Mouse (Mus musculus) C2C12 (cell line): ENCODE data around the gene Spr. TPM values are rescaled to one million over a fixed set of nuclear protein-coding genes. Genes with fewer than 3 reads are reported as not detected.
A peak's percentile ranks its signal among the peaks of the same experiment; 100 is the strongest.

Experiments used
- H3K27me3 ChIP-seq: one replicate; pipeline ENCODE4 v1.6.1; 2011; ENCODE audit not compliant: control insufficient read depth, insufficient read depth, insufficient read length
- H3K36me3 ChIP-seq: one replicate; pipeline ENCODE4 v1.6.1; 2011; ENCODE audit not compliant: control insufficient read depth, insufficient read depth
- H3K4me3 ChIP-seq: one replicate; pipeline ENCODE4 v1.5.1; 2011; ENCODE audit warnings: mild to moderate bottlenecking, control low read depth; ENCODE audit not compliant: poor library complexity, insufficient read depth, severe bottlenecking
- H3K79me2 ChIP-seq: one replicate; pipeline ENCODE4 v1.6.1; 2011; ENCODE audit not compliant: control insufficient read depth, insufficient read depth
- H3K79me3 ChIP-seq: one replicate; pipeline ENCODE4 v1.6.1; 2011; ENCODE audit warnings: low read depth, control low read depth
- H3ac ChIP-seq: one replicate; pipeline ENCODE3; 2011; ENCODE audit warnings: low read depth; ENCODE audit not compliant: control insufficient read depth, insufficient read length
- CEBPB ChIP-seq: IDR thresholded peaks from one replicate; pipeline ENCODE4 v1.6.1; 2011; ENCODE audit warnings: low read depth, mild to moderate bottlenecking, control low read depth, moderate library complexity
- CTCF ChIP-seq: IDR thresholded peaks from one replicate; pipeline ENCODE4 v1.5.1; 2011; ENCODE audit not compliant: control insufficient read depth, insufficient read depth, insufficient read length
- FOSL1 ChIP-seq: IDR thresholded peaks from one replicate; pipeline ENCODE4 v1.8.0; 2011; ENCODE audit warnings: mild to moderate bottlenecking, low read length; ENCODE audit not compliant: poor library complexity, insufficient read depth, severe bottlenecking
- MAX ChIP-seq: IDR thresholded peaks from one replicate; pipeline ENCODE4 v1.6.1; 2011; ENCODE audit warnings: mild to moderate bottlenecking, control low read depth
- MYOD1 ChIP-seq: IDR thresholded peaks from one replicate; pipeline ENCODE4 v1.6.1; 2011; ENCODE audit warnings: low read depth; ENCODE audit not compliant: control insufficient read depth, insufficient read length
- MYOG ChIP-seq: IDR thresholded peaks from one replicate; pipeline ENCODE4 v1.6.1; 2011; ENCODE audit not compliant: control insufficient read depth, insufficient read length; ENCODE audit errors: extremely low read depth
- polyA plus RNA-seq: library from polyadenylated mRNA; unstranded; fragments of >200 nt; fragmentation: generic; extraction: Trizol; gene quantifications from one replicate; pipeline ENCODE4 v1.2.1, GENCODE M21; 2012; ENCODE audit warnings: missing spikeins

Gene Spr
- polyA plus RNA-seq, 1 experiment = 96.7 TPM

GRCm38 (mm10) chr6:85103321-85103720, 34.2 kb downstream of the Spr start:
- H3ac ChIP-seq = no peak overlapping the region
- H3K4me3 ChIP-seq = no peak overlapping the region
- no peaks in the 10 kb centered on the region for H3K79me2 ChIP-seq
- H3K36me3 ChIP-seq = no peaks in the 10 kb centered on the region
- TF ChIP-seq CTCF = no peak
- no peak for TF ChIP-seq MAX
- no peak for TF ChIP-seq MYOD1
- H3K27me3 ChIP-seq = peaks cover 27% of the 10 kb centered on the region
- no peaks in the 10 kb centered on the region for H3K79me3 ChIP-seq

- Histone ChIP-seq H3K36me3 (no peaks in the 10 kb centered on the region), H3K27me3 (peaks cover 12% of the 10 kb centered on the region), H3ac (no peak overlapping the region), H3K4me3 (no peak overlapping the region), H3K79me3 (no peaks in the 10 kb centered on the region), H3K79me2 (no peaks in the 10 kb centered on the region)
- no peak for TF ChIP-seq MYOD1
- no peak for TF ChIP-seq MYOG
- no peak for TF ChIP-seq CTCF
- no peak for TF ChIP-seq FOSL1
These were observed 41.1 kb downstream of the Spr start for GRCm38 (mm10) chr6:85096441-85096840.

GRCm38 (mm10) chr6:85087425-85087824, 50.1 kb downstream of the Spr start:
- H3K4me3 ChIP-seq = no peak overlapping the region
- no peaks in the 10 kb centered on the region for H3K27me3 ChIP-seq
- H3ac ChIP-seq = no peak overlapping the region
- H3K36me3 ChIP-seq = no peaks in the 10 kb centered on the region
- TF ChIP-seq MYOG (no peak), MAX (peak; percentile 28), CEBPB (peak; percentile 79), CTCF (no peak)
- no peaks in the 10 kb centered on the region for H3K79me3 ChIP-seq
- H3K79me2 ChIP-seq = no peaks in the 10 kb centered on the region

- Histone ChIP-seq H3K79me2 (no peaks in the 10 kb centered on the region), H3K36me3 (no peaks in the 10 kb centered on the region), H3K79me3 (no peaks in the 10 kb centered on the region), H3K27me3 (peaks cover 3% of the 10 kb centered on the region), H3ac (no peak overlapping the region), H3K4me3 (no peak overlapping the region)
- peak; percentile 21 for TF ChIP-seq CEBPB
- TF ChIP-seq CTCF = no peak
These were observed 50.9 kb downstream of the Spr start for GRCm38 (mm10) chr6:85086645-85087044.

Other genes starting within 250 kb of the Spr start
- 7.7 TPM for gene Exoc6b, start 68.3 kb downstream of the Spr start, polyA plus RNA-seq
- not detected for gene Emx1, start 49.7 kb upstream of the Spr start, polyA plus RNA-seq
- gene Sfxn5, start 195.7 kb upstream of the Spr start, polyA plus RNA-seq = 2.2 TPM
- gene Rab11fip5, start 236.9 kb upstream of the Spr start, polyA plus RNA-seq = 6.6 TPM